Mouse (Mus musculus) small intestine, adult 2 months (tissue): ENCODE data around the gene Lnx1. TPM values are rescaled to one million over a fixed set of nuclear protein-coding genes. Genes with fewer than 3 reads are reported as not detected.

Source experiments
- H3K27ac ChIP-seq: fragments of 200-500 bp; 2 replicates; pipeline ENCODE4 v1.5.1; 2012; ENCODE audit warnings: low read depth, low read length, control low read depth, inconsistent platforms; ENCODE audit not compliant: insufficient read depth
- H3K27me3 ChIP-seq: fragments of 200-500 bp; 2 replicates; pipeline ENCODE4 v1.6.1; 2012; ENCODE audit warnings: mild to moderate bottlenecking, moderate library complexity, low read length, inconsistent platforms; ENCODE audit not compliant: control insufficient read depth, insufficient read depth
- H3K36me3 ChIP-seq: fragments of 200-500 bp; 2 replicates; pipeline ENCODE4 v1.6.1; 2012; ENCODE audit warnings: mild to moderate bottlenecking, low read length, control low read depth, inconsistent platforms; ENCODE audit not compliant: control insufficient read depth, insufficient read depth
- H3K4me1 ChIP-seq: fragments of 200-500 bp; 2 replicates; pipeline ENCODE4 v1.6.1; 2012; ENCODE audit warnings: low read length, inconsistent platforms, mixed read lengths; ENCODE audit not compliant: control insufficient read depth, insufficient read depth, insufficient read length
- H3K4me3 ChIP-seq: fragments of 200-500 bp; 2 replicates; pipeline ENCODE4 v1.5.1; 2012; ENCODE audit warnings: low read depth, mild to moderate bottlenecking, control low read depth, inconsistent platforms, low read length, moderate library complexity
- CTCF ChIP-seq: fragments of 200-500 bp; IDR thresholded peaks from 2 replicates; pipeline ENCODE4 v1.5.1; 2012; ENCODE audit warnings: low read depth, mild to moderate bottlenecking, control low read depth, inconsistent platforms, low read length, moderate library complexity, mixed read lengths; ENCODE audit not compliant: insufficient replicate concordance, insufficient read length; ENCODE audit errors: extremely low read depth
- POLR2A ChIP-seq: fragments of 200-500 bp; IDR thresholded peaks from 2 replicates; pipeline ENCODE4 v1.6.1; 2012; ENCODE audit warnings: low read depth, mild to moderate bottlenecking, control low read depth, inconsistent platforms, low read length, moderate library complexity
- WGBS: fragments of 180-500 bp; shearing (Covaris S2); methylation state at CpG from one replicate; pipeline ENCODE4 v1.1.7; 2018; 5-methylcytosine and 5-hydroxymethylcytosine counted together
- polyA plus RNA-seq: library from polyadenylated mRNA; depleted of rRNA; stranded (reverse); fragments of >200 nt; gene quantifications from 2 replicates; pipeline ENCODE4 v1.2.3, GENCODE M21; 2012

Lnx1 gene
- polyA plus RNA-seq, 1 experiment, result 21.1 TPM

- TF ChIP-seq POLR2A (no peak), CTCF (no peak)
- Histone ChIP-seq H3K4me3 (no peak overlapping the region), H3K27ac (no peak overlapping the region), H3K36me3 (no peaks in the 10 kb centered on the region), H3K27me3 (no peaks in the 10 kb centered on the region), H3K4me1 (peaks cover 7% of the 10 kb centered on the region; the same call in 1 of the 2 replicates)
- 70% methylated on average over 5 of the region's 5 CpGs for WGBS
Observed at GRCm38 (mm10) chr5:74730601-74731000, 27.9 kb upstream of the Lnx1 start.

GRCm38 (mm10) chr5:74729567-74729966, 26.9 kb upstream of the Lnx1 start:
- H3K36me3 ChIP-seq, result no peaks in the 10 kb centered on the region
- no peak overlapping the region for H3K27ac ChIP-seq
- H3K4me3 ChIP-seq, result no peak overlapping the region
- 27% methylated on average over 6 of the region's 6 CpGs for WGBS
- TF ChIP-seq CTCF (no peak), POLR2A (no peak)
- H3K4me1 ChIP-seq, result peaks cover 7% of the 10 kb centered on the region; the same call in 1 of the 2 replicates
- no peaks in the 10 kb centered on the region for H3K27me3 ChIP-seq

GRCm38 (mm10) chr5:74728186-74728585, 25.5 kb upstream of the Lnx1 start:
- no peak for TF ChIP-seq POLR2A
- TF ChIP-seq CTCF, result no peak
- no peaks in the 10 kb centered on the region for H3K27me3 ChIP-seq
- 60% methylated on average over 6 of the region's 6 CpGs for WGBS

GRCm38 (mm10) chr5:74727319-74727718, 24.6 kb upstream of the Lnx1 start:
- Histone ChIP-seq H3K4me3 (no peak overlapping the region), H3K36me3 (no peaks in the 10 kb centered on the region), H3K27me3 (no peaks in the 10 kb centered on the region), H3K4me1 (peaks cover 7% of the 10 kb centered on the region; the same call in 1 of the 2 replicates), H3K27ac (no peak overlapping the region)
- TF ChIP-seq CTCF (no peak), POLR2A (no peak)
- 86% methylated on average over 8 of the region's 8 CpGs for WGBS

More at GRCm38 (mm10) chr5:74728186-74728585, 25.5 kb upstream of the Lnx1 start:
- Histone ChIP-seq H3K4me3 (no peak overlapping the region), H3K4me1 (peaks cover 7% of the 10 kb centered on the region; the same call in 1 of the 2 replicates), H3K36me3 (no peaks in the 10 kb centered on the region), H3K27ac (no peak overlapping the region)

- H3K4me1 ChIP-seq, result peaks cover 7% of the 10 kb centered on the region; the same call in 1 of the 2 replicates
- no peaks in the 10 kb centered on the region for H3K36me3 ChIP-seq
- 73% methylated on average over 4 of the region's 4 CpGs for WGBS
- TF ChIP-seq POLR2A (no peak), CTCF (no peak)
- no peak overlapping the region for H3K4me3 ChIP-seq
- no peaks in the 10 kb centered on the region for H3K27me3 ChIP-seq
- no peak overlapping the region for H3K27ac ChIP-seq
Observed at GRCm38 (mm10) chr5:74725541-74725940, 22.8 kb upstream of the Lnx1 start.

GRCm38 (mm10) chr5:74721816-74722215, 19.1 kb upstream of the Lnx1 start:
- 73% methylated on average over 3 of the region's 3 CpGs for WGBS

GRCm38 (mm10) chr5:74720661-74721060, 17.9 kb upstream of the Lnx1 start:
- H3K27me3 ChIP-seq, result no peaks in the 10 kb centered on the region
- 63% methylated on average over 9 of the region's 9 CpGs for WGBS
- TF ChIP-seq CTCF (no peak), POLR2A (no peak)
- H3K4me3 ChIP-seq, result no peak overlapping the region
- H3K27ac ChIP-seq, result no peak overlapping the region
- no peaks in the 10 kb centered on the region for H3K4me1 ChIP-seq
- H3K36me3 ChIP-seq, result no peaks in the 10 kb centered on the region

More at GRCm38 (mm10) chr5:74721816-74722215, 19.1 kb upstream of the Lnx1 start:
- Histone ChIP-seq H3K36me3 (no peaks in the 10 kb centered on the region), H3K4me1 (no peaks in the 10 kb centered on the region), H3K27ac (no peak overlapping the region), H3K27me3 (no peaks in the 10 kb centered on the region), H3K4me3 (no peak overlapping the region)
- TF ChIP-seq POLR2A (no peak), CTCF (no peak)

- Histone ChIP-seq H3K36me3 (no peaks in the 10 kb centered on the region), H3K4me1 (no peaks in the 10 kb centered on the region), H3K4me3 (no peak overlapping the region), H3K27me3 (no peaks in the 10 kb centered on the region), H3K27ac (no peak overlapping the region)
- 47% methylated on average over 7 of the region's 7 CpGs for WGBS
- TF ChIP-seq POLR2A, result no peak
- TF ChIP-seq CTCF, result no peak
Observed at GRCm38 (mm10) chr5:74716165-74716564, 13.5 kb upstream of the Lnx1 start.
